Comparison of ENCODE assay signal across 11 mouse cellular contexts in genomic region chr12:86871666-86872334, GRCm38 (mm10). TPM values are rescaled to one million over a fixed set of nuclear protein-coding genes. Genes with fewer than 3 reads are reported as not detected.
DNase-seq lines count a peak whose midpoint lies in the region; ATAC-seq and TF ChIP-seq lines count a peak whose summit lies in the region.
"Had no signal": no experiment of that assay in that cellular context is flagged by ENCODE, and none has a peak within 500 bp of the region (broad histone marks: within the 10 kb centered on the region; RNA-seq: fewer than 3 reads in every experiment).

No protein-coding gene starts in this region.

- no peak overlapping the region for H3K4me3 ChIP-seq in forebrain, embryonic 10.5 days
- H3K4me3 ChIP-seq in forebrain, embryonic 12.5 days (replicated peaks): no peak overlapping the region
- H3K4me3 ChIP-seq in intestine, embryonic 16.5 days (ENCODE audit: low read length): no peak overlapping the region
- no peak overlapping the region for H3K4me3 ChIP-seq in intestine, postnatal 0 days (ENCODE audit: low read depth, low read length)
- H3K4me3 ChIP-seq in midbrain, embryonic 13.5 days (replicated peaks): no peak overlapping the region
- no peak overlapping the region for H3K4me3 ChIP-seq in midbrain, embryonic 14.5 days (replicated peaks; ENCODE audit: low read depth, low read length)
- H3K4me3 ChIP-seq in stomach, postnatal 0 days (ENCODE audit: low read depth, low read length): no peak overlapping the region

- no peak for TF ChIP-seq CTCF in intestine, postnatal 0 days (IDR thresholded peaks at IDR 0.05; ENCODE audit: low read depth)
- TF ChIP-seq CTCF in stomach, postnatal 0 days (IDR thresholded peaks at IDR 0.05; ENCODE audit: low read depth): no peak

- H3K4me2 ChIP-seq in forebrain, embryonic 12.5 days: no peak overlapping the region
- H3K4me2 ChIP-seq in intestine, embryonic 16.5 days (ENCODE audit: low read depth, low read length): no peak overlapping the region
- H3K4me2 ChIP-seq in intestine, postnatal 0 days (replicated peaks; ENCODE audit: low read depth): no peak overlapping the region
- H3K4me2 ChIP-seq in midbrain, embryonic 13.5 days (replicated peaks): no peak overlapping the region
- no peak overlapping the region for H3K4me2 ChIP-seq in midbrain, embryonic 14.5 days (ENCODE audit: low read length)
- H3K4me2 ChIP-seq in stomach, postnatal 0 days (replicated peaks; ENCODE audit: low read depth): no peak overlapping the region

- 82% methylated on average over 4 of the region's 4 CpGs for whole genome bisulfite sequencing in forebrain, embryonic 10.5 days
- 85% methylated on average over 4 of the region's 4 CpGs for WGBS in forebrain, embryonic 12.5 days
- WGBS in intestine, embryonic 16.5 days: 74% methylated on average over 4 of the region's 4 CpGs
- WGBS in intestine, postnatal 0 days: 84% methylated on average over 4 of the region's 4 CpGs
- 81% methylated on average over 4 of the region's 4 CpGs for WGBS in midbrain, embryonic 13.5 days
- 82% methylated on average over 4 of the region's 4 CpGs for WGBS in midbrain, embryonic 14.5 days
- WGBS in stomach, postnatal 0 days: 54% methylated on average over 4 of the region's 4 CpGs

- no peaks in the 10 kb centered on the region; the same call in 1 of the 2 replicates for H3K9me3 ChIP-seq in forebrain, embryonic 10.5 days
- H3K9me3 ChIP-seq in forebrain, embryonic 12.5 days: no peaks in the 10 kb centered on the region
- H3K9me3 ChIP-seq in intestine, embryonic 16.5 days (ENCODE audit: control insufficient read depth, low read length): no peaks in the 10 kb centered on the region
- no peaks in the 10 kb centered on the region for H3K9me3 ChIP-seq in intestine, postnatal 0 days (ENCODE audit: control insufficient read depth)
- no peaks in the 10 kb centered on the region for H3K9me3 ChIP-seq in midbrain, embryonic 13.5 days
- 0 out of 2 replicates have a peak, but pooled peaks cover 3% of the 10 kb centered on the region for H3K9me3 ChIP-seq in midbrain, embryonic 14.5 days (ENCODE audit: control insufficient read depth, low read length)
- no peaks in the 10 kb centered on the region for H3K9me3 ChIP-seq in stomach, postnatal 0 days (ENCODE audit: control insufficient read depth, low read length)

- H3K4me1 ChIP-seq in forebrain, embryonic 10.5 days: peaks cover 24% of the 10 kb centered on the region
- peaks cover 4% of the 10 kb centered on the region for H3K4me1 ChIP-seq in forebrain, embryonic 12.5 days
- peaks cover 9% of the 10 kb centered on the region for H3K4me1 ChIP-seq in intestine, embryonic 16.5 days (ENCODE audit: control insufficient read depth, insufficient read depth, low read length)
- H3K4me1 ChIP-seq in intestine, postnatal 0 days (replicated peaks; ENCODE audit: control insufficient read depth, insufficient read depth, low read length): no peaks in the 10 kb centered on the region; the same call in 1 of the 2 replicates
- H3K4me1 ChIP-seq in midbrain, embryonic 13.5 days (replicated peaks): no peaks in the 10 kb centered on the region
- no peaks in the 10 kb centered on the region for H3K4me1 ChIP-seq in midbrain, embryonic 14.5 days (ENCODE audit: control insufficient read depth, insufficient read depth, low read length)
- H3K4me1 ChIP-seq in stomach, postnatal 0 days (replicated peaks; ENCODE audit: control insufficient read depth, insufficient read depth): peaks cover 4% of the 10 kb centered on the region; the same call in 1 of the 2 replicates

- H3K27me3 ChIP-seq in forebrain, embryonic 10.5 days (ENCODE audit: poor library complexity, severe bottlenecking): no peaks in the 10 kb centered on the region
- H3K27me3 ChIP-seq in forebrain, embryonic 12.5 days: no peaks in the 10 kb centered on the region
- H3K27me3 ChIP-seq in intestine, embryonic 16.5 days (replicated peaks; ENCODE audit: control insufficient read depth, insufficient read depth, low read length): no peaks in the 10 kb centered on the region
- no peaks in the 10 kb centered on the region for H3K27me3 ChIP-seq in intestine, postnatal 0 days (replicated peaks; ENCODE audit: control insufficient read depth, insufficient read depth, low read length)
- H3K27me3 ChIP-seq in midbrain, embryonic 13.5 days: no peaks in the 10 kb centered on the region
- H3K27me3 ChIP-seq in midbrain, embryonic 14.5 days (ENCODE audit: control insufficient read depth, insufficient read depth, low read length): no peaks in the 10 kb centered on the region
- no peaks in the 10 kb centered on the region for H3K27me3 ChIP-seq in stomach, postnatal 0 days (ENCODE audit: control insufficient read depth, insufficient read depth, low read length)

- peak overlapping the region; percentile 54 for H3K27ac ChIP-seq in forebrain, embryonic 10.5 days
- H3K27ac ChIP-seq in forebrain, embryonic 12.5 days: no peak overlapping the region
- H3K27ac ChIP-seq in intestine, embryonic 16.5 days (ENCODE audit: low read length): no peak overlapping the region
- H3K27ac ChIP-seq in intestine, postnatal 0 days (ENCODE audit: low read depth, low read length): no peak overlapping the region
- H3K27ac ChIP-seq in midbrain, embryonic 13.5 days: no peak overlapping the region
- no peak overlapping the region for H3K27ac ChIP-seq in midbrain, embryonic 14.5 days (replicated peaks; ENCODE audit: low read depth, low read length)
- peak overlapping the region; percentile 78 for H3K27ac ChIP-seq in stomach, postnatal 0 days (replicated peaks)

- no peak for DNase-seq in forebrain, embryonic 10.5 days (ENCODE audit: extremely low spot score, low spot score)
- no peak for DNase-seq in midbrain, embryonic 14.5 days
- peak; percentile 30 for DNase-seq in stomach, postnatal 0 days (ENCODE audit: low spot score)
- DNase-seq in B cell, adult 2 months: no peak
- DNase-seq: cerebellum, adult 9-10 months; right cerebral cortex, adult 18-20 months had no signal

- ATAC-seq in forebrain, embryonic 12.5 days (ENCODE audit: low FRiP score): no peak
- 0 out of 2 replicates have a peak, but pooled peaks have one; percentile 6 for ATAC-seq in intestine, embryonic 16.5 days
- ATAC-seq in intestine, postnatal 0 days: no peak
- 0 out of 2 replicates have a peak, but pooled peaks have one; percentile 20 for ATAC-seq in midbrain, embryonic 13.5 days
- ATAC-seq in midbrain, embryonic 14.5 days (ENCODE audit: low FRiP score, low TSS enrichment): no peak
- ATAC-seq in stomach, postnatal 0 days (ENCODE audit: low FRiP score, low TSS enrichment): peak; percentile 50
- ATAC-seq: inflammation-experienced regulatory T-cells, adult 6 months had no signal

- no peak for TF ChIP-seq EP300 in stomach, postnatal 0 days (optimal IDR thresholded peaks at IDR 0.05)

- H3K9ac ChIP-seq in forebrain, embryonic 12.5 days: no peak overlapping the region
- H3K9ac ChIP-seq in intestine, embryonic 16.5 days (ENCODE audit: low read depth, low read length): no peak overlapping the region
- no peak overlapping the region for H3K9ac ChIP-seq in intestine, postnatal 0 days (ENCODE audit: low read depth, low read length)
- no peak overlapping the region for H3K9ac ChIP-seq in midbrain, embryonic 13.5 days (replicated peaks)
- no peak overlapping the region for H3K9ac ChIP-seq in midbrain, embryonic 14.5 days (replicated peaks; ENCODE audit: low read length)
- no peak overlapping the region for H3K9ac ChIP-seq in stomach, postnatal 0 days (ENCODE audit: low read length)

- H3K36me3 ChIP-seq in forebrain, embryonic 10.5 days (replicated peaks): no peaks in the 10 kb centered on the region
- no peaks in the 10 kb centered on the region for H3K36me3 ChIP-seq in forebrain, embryonic 12.5 days (replicated peaks)
- H3K36me3 ChIP-seq in intestine, embryonic 16.5 days (ENCODE audit: control insufficient read depth, insufficient read depth, low read length): no peaks in the 10 kb centered on the region
- no peaks in the 10 kb centered on the region for H3K36me3 ChIP-seq in intestine, postnatal 0 days (ENCODE audit: control insufficient read depth, insufficient read depth)
- H3K36me3 ChIP-seq in midbrain, embryonic 13.5 days: no peaks in the 10 kb centered on the region
- no peaks in the 10 kb centered on the region for H3K36me3 ChIP-seq in midbrain, embryonic 14.5 days (ENCODE audit: control insufficient read depth, insufficient read depth, low read length)
- no peaks in the 10 kb centered on the region for H3K36me3 ChIP-seq in stomach, postnatal 0 days (ENCODE audit: control insufficient read depth, insufficient read depth, low read length)

RNA-seq across cellular contexts. Expression of gene Irf2bpl, which starts 12.8 kb away (rescaled TPM):
- polyA plus RNA-seq in forebrain, embryonic 10.5 days (2016; fragmentation: Nextera tagmentation; extraction: Ambion mirVana): 20.5 and 22.6 TPM in 2 replicates
- polyA plus RNA-seq in forebrain, embryonic 12.5 days (2016; fragmentation: Nextera tagmentation; extraction: Ambion mirVana): 74.8 and 81.9 TPM in 2 replicates
- polyA plus RNA-seq in intestine, embryonic 16.5 days (2015; fragmentation: Nextera tagmentation; extraction: Ambion mirVana): 8.2 and 10.9 TPM in 2 replicates
- polyA plus RNA-seq in intestine, postnatal 0 days (2015; fragmentation: Nextera tagmentation; extraction: Ambion mirVana): 10.0 and 10.7 TPM in 2 replicates
- polyA plus RNA-seq in midbrain, embryonic 13.5 days (2015; fragmentation: Nextera tagmentation; extraction: Ambion mirVana): 65.3 and 75.5 TPM in 2 replicates
- polyA plus RNA-seq in midbrain, embryonic 14.5 days (2014; fragmentation: Nextera tagmentation; extraction: Ambion mirVana): 71.6 and 80.2 TPM in 2 replicates
- polyA plus RNA-seq in stomach, postnatal 0 days (2015; fragmentation: Nextera tagmentation; extraction: Ambion mirVana): 19.1 and 19.8 TPM in 2 replicates

Comparison
In these comparisons a context has a peak if more than half of its experiments do, and no peak if none do; other contexts are left out.
1. H3K27ac ChIP-seq: peak in forebrain, embryonic 10.5 days (single experiment) and stomach, postnatal 0 days (single experiment); none in forebrain, embryonic 12.5 days (single experiment), intestine, embryonic 16.5 days (single experiment), intestine, postnatal 0 days (single experiment), midbrain, embryonic 13.5 days (single experiment) and midbrain, embryonic 14.5 days (single experiment).
2. ATAC-seq: peak in intestine, embryonic 16.5 days (single experiment), midbrain, embryonic 13.5 days (single experiment) and stomach, postnatal 0 days (single experiment); none in forebrain, embryonic 12.5 days (single experiment), intestine, postnatal 0 days (single experiment) and midbrain, embryonic 14.5 days (single experiment).